Mouse (Mus musculus) olfactory bulb, adult 2 months (tissue): ENCODE results near the gene Armc2.

Experiments
- CTCF ChIP-seq: fragments of 200-500 bp; IDR thresholded peaks from 2 replicates; pipeline ENCODE4 v1.5.1; 2012; ENCODE audit warnings: low read depth, mild to moderate bottlenecking, low read length, moderate library complexity; ENCODE audit not compliant: insufficient read depth
- POLR2A ChIP-seq: fragments of 200-500 bp; IDR thresholded peaks from 2 replicates; pipeline ENCODE4 v1.6.1; 2012; ENCODE audit warnings: mild to moderate bottlenecking, low read depth, low read length, moderate library complexity; ENCODE audit not compliant: insufficient read depth

GRCm38 (mm10) chr10:41890537-41890936 lies 127.7 kb downstream of the Armc2 start:
- TF ChIP-seq POLR2A (no peak), CTCF (no peak)
